Mouse (Mus musculus) bone marrow, adult 2 months (tissue): ENCODE results near the gene Smad1. TPM values are rescaled to one million over a fixed set of nuclear protein-coding genes. Genes with fewer than 3 reads are reported as not detected.

Experiments used
- H3K27ac ChIP-seq: fragments of 200-500 bp; 2 replicates; pipeline ENCODE4 v1.5.1; 2012; ENCODE audit warnings: low read depth, mild to moderate bottlenecking, control low read depth, inconsistent platforms, low read length; ENCODE audit not compliant: control insufficient read depth, poor library complexity, insufficient read depth
- H3K4me1 ChIP-seq: fragments of 200-500 bp; 2 replicates; pipeline ENCODE4 v1.6.1; 2011; ENCODE audit warnings: low read length; ENCODE audit not compliant: control insufficient read depth, insufficient read depth
- H3K4me3 ChIP-seq: fragments of 200-500 bp; replicated peaks from 2 replicates; pipeline ENCODE3; 2011; ENCODE audit warnings: mild to moderate bottlenecking, low read depth, low read length, control low read depth; ENCODE audit not compliant: control insufficient read depth
- CTCF ChIP-seq: fragments of 200-500 bp; IDR thresholded peaks from 2 replicates; pipeline ENCODE4 v1.5.1; 2011; ENCODE audit warnings: low read length, control low read depth; ENCODE audit not compliant: control insufficient read depth, insufficient read depth
- POLR2A ChIP-seq: fragments of 200-500 bp; IDR thresholded peaks from 2 replicates; pipeline ENCODE4 v1.6.1; 2011; ENCODE audit warnings: low read depth, mild to moderate bottlenecking, control low read depth, low read length, borderline replicate concordance; ENCODE audit not compliant: control insufficient read depth
- WGBS: fragments of 180-500 bp; shearing (Covaris S2); methylation state at CpG from one replicate; pipeline ENCODE4 v1.1.7; 2018; 5-methylcytosine and 5-hydroxymethylcytosine counted together
- polyA plus RNA-seq: library from polyadenylated mRNA; stranded (reverse); fragments of >200 nt; gene quantifications from 2 replicates; pipeline ENCODE4 v1.2.4, GENCODE M21; 2011; ENCODE audit warnings: low replicate concordance; ENCODE audit not compliant: missing spikeins, insufficient read depth, insufficient read length

Smad1 gene
- polyA plus RNA-seq, 1 experiment, result 5.3 TPM

- H3K4me1 ChIP-seq, result peaks cover 1% of the 10 kb centered on the region
- WGBS, result 78% methylated on average over 9 of the region's 9 CpGs
These were observed 22.7 kb downstream of the Smad1 start for GRCm38 (mm10) chr8:79376648-79377047.

DNA sequence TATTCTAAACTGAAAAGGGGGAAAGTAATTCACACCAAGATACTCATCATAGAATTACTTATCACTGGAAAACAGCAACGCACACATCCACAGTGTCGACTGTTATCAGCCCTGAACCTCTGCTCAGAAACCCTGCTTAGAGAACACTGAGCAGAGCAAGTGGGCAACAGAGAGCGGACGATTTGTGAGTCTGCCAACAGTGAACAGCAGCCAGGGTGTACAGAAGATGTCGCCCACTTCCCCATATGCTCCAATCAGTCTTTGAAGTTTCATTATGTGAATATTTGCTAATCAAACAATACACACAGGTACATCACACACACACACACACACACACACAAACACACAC is 23.6 kb downstream of the Smad1 start:
- TF ChIP-seq POLR2A (no peak), CTCF (no peak)
- WGBS, result 13% methylated on average over 5 of the region's 5 CpGs
- no peak overlapping the region for H3K27ac ChIP-seq
- H3K4me3 ChIP-seq, result no peak overlapping the region
- H3K4me1 ChIP-seq, result peaks cover 1% of the 10 kb centered on the region

More at GRCm38 (mm10) chr8:79376648-79377047, 22.7 kb downstream of the Smad1 start:
- H3K4me3 ChIP-seq, result no peak overlapping the region
- TF ChIP-seq CTCF, result no peak
- TF ChIP-seq POLR2A, result no peak
- H3K27ac ChIP-seq, result no peak overlapping the region

GRCm38 (mm10) chr8:79375074-79375774 is 24.1 kb downstream of the Smad1 start:
- peak overlapping the region; percentile 43; the same call in 1 of the 2 replicates for H3K27ac ChIP-seq
- H3K4me3 ChIP-seq, result peak overlapping the region; percentile 55
- WGBS, result 7% methylated on average over 13 of the region's 13 CpGs
- peaks cover 1% of the 10 kb centered on the region; the same call in 1 of the 2 replicates for H3K4me1 ChIP-seq
- no peak for TF ChIP-seq POLR2A
- TF ChIP-seq CTCF, result no peak

DNA sequence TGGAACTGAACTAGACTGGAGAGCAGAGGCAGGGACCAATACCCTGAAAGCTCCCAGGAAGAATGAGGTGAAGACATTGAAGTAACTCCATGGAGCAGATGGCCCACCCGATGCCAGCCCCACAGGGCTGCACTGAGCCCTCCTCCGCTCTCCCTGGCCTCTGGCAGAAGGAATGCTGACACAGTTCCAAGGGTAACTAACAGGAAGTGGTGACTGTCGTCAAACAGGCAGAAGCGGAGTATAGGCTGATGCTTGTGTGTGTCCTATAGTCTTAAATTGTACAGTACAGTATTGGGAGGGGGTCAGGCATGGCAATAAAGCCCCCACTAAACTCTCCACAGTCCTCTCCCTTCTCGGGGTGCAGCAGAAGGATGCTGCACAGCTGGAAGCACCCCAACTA is 24.9 kb downstream of the Smad1 start:
- H3K27ac ChIP-seq, result no peak overlapping the region
- H3K4me1 ChIP-seq, result peaks cover 1% of the 10 kb centered on the region; the same call in 1 of the 2 replicates
- no peak overlapping the region for H3K4me3 ChIP-seq
- TF ChIP-seq POLR2A, result no peak
- TF ChIP-seq CTCF, result no peak
- WGBS, result 23% methylated on average over 5 of the region's 5 CpGs

GRCm38 (mm10) chr8:79373563-79373962 is 25.8 kb downstream of the Smad1 start:
- 67% methylated on average over 6 of the region's 6 CpGs for WGBS
- Histone ChIP-seq H3K27ac (no peak overlapping the region), H3K4me1 (peaks cover 1% of the 10 kb centered on the region; the same call in 1 of the 2 replicates), H3K4me3 (no peak overlapping the region)
- no peak for TF ChIP-seq CTCF
- no peak for TF ChIP-seq POLR2A

- H3K27ac ChIP-seq, result peak overlapping the region; percentile 35; the same call in 1 of the 2 replicates
- no peak for TF ChIP-seq POLR2A
- TF ChIP-seq CTCF, result no peak
- peaks cover 1% of the 10 kb centered on the region; the same call in 1 of the 2 replicates for H3K4me1 ChIP-seq
- WGBS, result 61% methylated on average over 8 of the region's 8 CpGs
- no peak overlapping the region for H3K4me3 ChIP-seq
These were observed 26.4 kb downstream of the Smad1 start for GRCm38 (mm10) chr8:79372960-79373359.

GRCm38 (mm10) chr8:79372521-79372920 is 26.8 kb downstream of the Smad1 start:
- Histone ChIP-seq H3K4me1 (peaks cover 1% of the 10 kb centered on the region; the same call in 1 of the 2 replicates), H3K27ac (no peak overlapping the region), H3K4me3 (no peak overlapping the region)
- TF ChIP-seq CTCF, result no peak
- no peak for TF ChIP-seq POLR2A
- WGBS, result 51% methylated on average over 9 of the region's 9 CpGs

DNA sequence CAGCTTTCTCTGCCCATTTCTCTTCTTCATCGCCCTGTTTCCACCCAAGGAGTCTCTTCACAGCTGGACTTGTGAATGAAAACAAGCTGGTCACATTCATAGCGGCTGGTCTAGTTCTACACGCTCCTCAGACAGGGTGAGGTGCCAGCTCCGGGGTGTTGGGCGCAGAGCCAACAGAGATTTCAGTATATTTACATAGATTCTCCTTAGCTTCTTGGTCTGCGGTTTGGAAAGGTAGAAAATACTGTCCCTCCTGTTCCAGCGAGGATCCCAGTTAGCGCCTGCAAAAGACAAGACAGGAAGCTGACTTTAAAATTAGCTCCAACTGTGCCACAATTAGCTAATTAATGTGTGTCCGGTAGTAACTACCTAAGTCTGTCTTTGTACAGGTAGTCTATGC is 27.2 kb downstream of the Smad1 start:
- 68% methylated on average over 9 of the region's 9 CpGs for WGBS
- Histone ChIP-seq H3K4me3 (no peak overlapping the region), H3K4me1 (peaks cover 1% of the 10 kb centered on the region; the same call in 1 of the 2 replicates), H3K27ac (no peak overlapping the region)
- TF ChIP-seq POLR2A (no peak), CTCF (no peak)

DNA sequence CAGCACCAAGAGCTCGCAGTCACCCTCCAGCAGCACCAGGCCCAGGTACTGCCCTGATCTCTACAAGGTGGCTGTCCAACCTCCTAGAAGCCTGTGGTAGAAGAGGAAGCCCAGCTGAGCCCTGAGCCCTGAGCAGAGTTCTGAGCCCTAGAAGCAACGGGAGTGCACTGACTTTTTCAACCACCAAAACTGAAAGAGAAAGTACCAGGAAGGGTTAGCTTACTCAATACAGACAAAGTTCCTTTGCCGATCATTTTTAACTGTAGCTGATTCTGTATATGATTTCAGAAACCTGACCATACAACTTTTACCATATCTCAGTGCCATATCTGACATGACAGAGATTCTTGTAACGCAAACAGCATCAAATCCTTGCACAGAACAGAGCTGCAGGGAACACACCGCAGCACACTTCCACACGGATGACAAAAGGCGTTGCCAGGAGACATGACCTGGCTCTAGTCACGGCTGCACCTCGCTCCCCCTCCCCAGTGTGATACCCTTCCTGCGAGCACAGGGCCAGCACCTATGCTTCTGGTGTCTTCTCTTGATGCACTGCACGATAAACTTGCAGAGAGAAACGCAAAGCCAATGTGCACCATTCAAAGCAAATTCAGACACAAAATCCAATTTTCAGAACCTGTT is 28.6 kb downstream of the Smad1 start:
- H3K27ac ChIP-seq, result peak overlapping the region; percentile 39

More for the DNA sequence above, 28.6 kb downstream of the Smad1 start:
- peaks cover 1% of the 10 kb centered on the region; the same call in 1 of the 2 replicates for H3K4me1 ChIP-seq
- no peak for TF ChIP-seq POLR2A
- TF ChIP-seq CTCF, result no peak
- H3K4me3 ChIP-seq, result peak overlapping the region; percentile 47
- 18% methylated on average over 12 of the region's 12 CpGs for WGBS
